ENCODE assay signal across 16 mouse cellular contexts in genomic region chr5:115031576-115031975, GRCm38 (mm10).
"Had no signal": no experiment of that assay in that cellular context is flagged by ENCODE, and none has a peak within 500 bp of the region (broad histone marks: within the 10 kb centered on the region; RNA-seq: fewer than 3 reads in every experiment).

No protein-coding gene starts in this region.

- H3K9me3 ChIP-seq: lung, embryonic 15.5 days; megakaryocyte, embryonic 14.5 days; midbrain, embryonic 12.5 days; midbrain, embryonic 15.5 days; neural tube, embryonic 12.5 days had no signal

- DNase-seq: liver, postnatal 0 days; lung, adult 2 months; lung, postnatal 14 days; lung, postnatal 36 days; right cerebral cortex, postnatal 14 days; spleen, adult 18-20 months; thymus, adult 2 months; thymus, postnatal 25 days; thymus, postnatal 4 days had no signal

- H3K36me3 ChIP-seq: lung, embryonic 15.5 days; midbrain, embryonic 12.5 days; midbrain, embryonic 15.5 days; neural tube, embryonic 12.5 days had no signal

- H3K27ac ChIP-seq: lung, embryonic 15.5 days; macrophage; midbrain, embryonic 12.5 days; midbrain, embryonic 15.5 days; neural tube, embryonic 12.5 days had no signal

- H3K4me3 ChIP-seq: lung, embryonic 15.5 days; megakaryocyte, embryonic 14.5 days; midbrain, embryonic 12.5 days; midbrain, embryonic 15.5 days; neural tube, embryonic 12.5 days had no signal

- ATAC-seq: liver, postnatal 0 days; lung, postnatal 0 days; midbrain, embryonic 15.5 days had no signal

- H3K27me3 ChIP-seq: lung, embryonic 15.5 days; megakaryocyte, embryonic 14.5 days; midbrain, embryonic 12.5 days; midbrain, embryonic 15.5 days; neural tube, embryonic 12.5 days had no signal

- H3K9ac ChIP-seq: liver, postnatal 0 days; lung, embryonic 15.5 days; midbrain, embryonic 12.5 days; midbrain, embryonic 15.5 days; neural tube, embryonic 12.5 days had no signal

- H3K4me2 ChIP-seq: lung, embryonic 15.5 days; midbrain, embryonic 12.5 days; midbrain, embryonic 15.5 days; neural tube, embryonic 12.5 days had no signal

- H3K4me1 ChIP-seq: midbrain, embryonic 12.5 days; neural tube, embryonic 12.5 days had no signal
